Mouse (Mus musculus): ENCODE measurements around the gene Phospho1. TPM values are rescaled to one million over a fixed set of nuclear protein-coding genes. Genes with fewer than 3 reads are reported as not detected.
A peak's percentile ranks its signal among the peaks of the same experiment; 100 is the strongest.
"Not testable (repeated sequence)": the region's sequence is repeated elsewhere in the genome, so short reads cannot be mapped to it uniquely, and the experiment has no call there.

The Phospho1 gene
- polyA plus RNA-seq, 1 experiment from 2014 or later = 0.30 TPM

DNA sequence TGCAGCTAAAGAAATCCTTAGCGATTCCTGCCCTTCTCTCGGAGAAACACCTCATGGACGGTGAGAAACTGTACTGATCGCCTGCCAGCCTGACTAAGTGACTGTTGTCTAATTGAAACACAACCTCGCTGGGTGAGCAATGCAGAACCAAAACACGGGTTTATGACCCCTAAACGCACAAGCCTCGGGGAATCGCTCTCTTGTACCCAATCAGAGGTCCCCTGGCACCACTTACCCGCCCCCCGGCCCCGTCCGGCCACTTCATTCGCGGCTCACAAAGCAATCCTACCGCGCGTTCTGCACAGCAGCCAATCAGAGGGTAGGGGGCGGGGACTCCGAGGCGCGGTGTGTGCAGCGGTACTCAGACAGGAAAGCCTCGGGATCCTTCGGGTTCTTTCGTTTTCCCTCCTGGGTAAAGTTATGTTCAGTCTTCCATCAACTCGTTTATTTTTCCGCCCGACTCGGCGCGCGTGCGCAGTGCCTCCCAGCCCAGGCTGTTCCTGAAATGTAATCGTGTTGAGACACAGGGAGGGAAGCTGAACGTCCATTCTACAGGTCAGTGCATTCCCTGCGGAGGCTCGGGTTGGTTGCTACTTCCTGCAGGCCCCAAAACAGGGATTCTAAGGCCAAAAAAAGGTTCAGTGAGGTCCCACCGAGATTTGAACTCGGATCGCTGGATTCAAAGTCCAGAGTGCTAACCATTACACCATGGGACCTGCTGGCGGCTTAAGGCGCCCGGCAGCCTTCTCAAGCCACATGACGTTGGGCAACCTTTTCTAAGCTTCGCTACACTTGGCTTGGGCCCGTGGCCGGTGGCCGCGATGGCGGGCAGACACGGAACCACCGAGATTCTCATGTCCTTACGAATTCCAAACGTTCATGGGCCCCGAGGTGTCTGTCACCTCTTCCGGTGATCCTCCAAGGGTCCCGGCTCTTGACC is 34.5 kb downstream of the Phospho1 start:
- under 1% methylated on average over 58 of the region's 58 CpGs for WGBS
- H3K27ac ChIP-seq (replicated peaks) = peak overlapping the region; percentile 87
- H3K9me3 ChIP-seq (replicated peaks) = peaks cover 7% of the 10 kb centered on the region; the same call in 1 of the 2 replicates
- peak; percentile 97 for DNase-seq (ENCODE audit: low spot score)
- H3K36me3 ChIP-seq = no peaks in the 10 kb centered on the region
- peaks cover 22% of the 10 kb centered on the region for H3K4me1 ChIP-seq
- H3K27me3 ChIP-seq (ENCODE audit: low read depth, poor library complexity, severe bottlenecking) = no peaks in the 10 kb centered on the region
- peak overlapping the region; percentile 70 for H3K4me3 ChIP-seq

DNA sequence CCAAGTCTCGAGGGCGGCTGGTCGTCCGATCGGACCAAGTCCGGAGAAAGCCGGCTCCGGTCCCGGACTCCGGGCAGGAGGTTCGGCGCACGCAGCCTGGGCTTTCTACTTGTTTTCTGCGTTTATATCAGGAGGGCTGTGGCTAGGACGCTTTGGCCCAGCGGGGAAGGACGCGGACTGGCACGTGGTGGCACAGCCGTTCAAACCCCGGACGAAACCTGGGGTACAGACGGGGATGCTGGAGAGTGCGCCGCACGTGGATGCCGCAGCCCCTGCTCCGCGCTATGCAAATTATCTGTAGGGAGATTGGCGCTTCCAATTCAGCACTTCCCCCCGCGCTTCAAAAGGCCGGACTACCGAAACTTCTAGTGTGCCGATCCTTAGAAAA is 35.2 kb downstream of the Phospho1 start:
- under 1% methylated on average over 35 of the region's 35 CpGs for WGBS
- peak overlapping the region; percentile 70 for H3K4me3 ChIP-seq
- H3K4me1 ChIP-seq = peaks cover 22% of the 10 kb centered on the region
- H3K36me3 ChIP-seq = no peaks in the 10 kb centered on the region
- no peaks in the 10 kb centered on the region for H3K27me3 ChIP-seq (ENCODE audit: low read depth, poor library complexity, severe bottlenecking)
- H3K9me3 ChIP-seq (replicated peaks) = peaks cover under 1% of the 10 kb centered on the region; the same call in 1 of the 2 replicates
- DNase-seq (ENCODE audit: low spot score) = peak; percentile 81
- peak overlapping the region; percentile 87 for H3K27ac ChIP-seq (replicated peaks)

DNA sequence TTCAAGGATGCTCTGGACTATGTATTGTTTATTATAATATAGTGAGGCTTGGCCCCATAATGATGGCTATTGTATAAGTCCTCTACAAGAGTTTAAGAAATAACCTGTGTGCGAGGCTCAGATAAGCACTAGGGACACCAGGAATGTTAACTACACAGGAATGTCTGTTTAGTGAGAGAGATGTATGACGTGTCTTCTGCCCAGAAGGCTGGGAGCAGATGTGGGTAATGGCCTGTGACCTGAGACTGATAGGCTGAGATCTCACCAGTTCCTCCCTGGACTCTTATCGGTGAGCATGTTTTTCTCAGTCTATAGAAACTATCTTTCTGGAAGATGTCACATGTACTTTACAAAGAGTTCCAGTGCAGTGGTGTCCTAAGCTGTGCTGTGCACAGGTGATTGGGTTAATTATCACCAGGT is 35.8 kb downstream of the Phospho1 start:
- peak overlapping the region; percentile 70 for H3K4me3 ChIP-seq
- H3K27ac ChIP-seq (replicated peaks) = peak overlapping the region; percentile 87
- H3K36me3 ChIP-seq = no peaks in the 10 kb centered on the region
- H3K27me3 ChIP-seq (ENCODE audit: low read depth, poor library complexity, severe bottlenecking) = no peaks in the 10 kb centered on the region
- no peak for DNase-seq (ENCODE audit: low spot score)
- 48% methylated on average over 3 of the region's 3 CpGs for WGBS
- peaks cover 22% of the 10 kb centered on the region for H3K4me1 ChIP-seq
- H3K9me3 ChIP-seq (replicated peaks) = no peaks in the 10 kb centered on the region

DNA sequence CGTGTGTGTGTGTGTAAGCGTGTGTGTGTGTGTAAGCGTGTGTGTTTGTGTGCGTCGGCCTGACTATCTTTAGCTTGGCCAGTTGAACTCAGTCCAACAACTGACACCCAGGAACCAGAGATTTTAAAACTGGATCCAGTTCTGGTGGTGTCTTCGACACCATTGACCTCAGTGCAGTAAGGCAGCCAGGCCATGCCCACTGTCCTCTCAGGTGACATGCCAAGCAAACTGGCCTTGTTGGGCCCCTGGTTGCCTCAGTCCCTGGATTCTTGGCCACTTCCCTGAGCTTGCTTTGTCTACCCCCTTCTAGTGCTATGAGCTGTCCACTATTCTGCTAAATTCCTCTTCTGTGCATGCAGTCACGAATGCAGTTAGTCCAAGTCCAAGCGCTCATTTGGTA is 37.1 kb downstream of the Phospho1 start:
- H3K4me1 ChIP-seq = peaks cover 22% of the 10 kb centered on the region
- no peaks in the 10 kb centered on the region for H3K9me3 ChIP-seq (replicated peaks)
- H3K36me3 ChIP-seq = no peaks in the 10 kb centered on the region
- no peak for DNase-seq (ENCODE audit: low spot score)
- no peak overlapping the region for H3K27ac ChIP-seq (replicated peaks)
- H3K27me3 ChIP-seq (ENCODE audit: low read depth, poor library complexity, severe bottlenecking) = no peaks in the 10 kb centered on the region
- H3K4me3 ChIP-seq = no peak overlapping the region
- 97% methylated on average over 8 of the region's 8 CpGs for WGBS

DNA sequence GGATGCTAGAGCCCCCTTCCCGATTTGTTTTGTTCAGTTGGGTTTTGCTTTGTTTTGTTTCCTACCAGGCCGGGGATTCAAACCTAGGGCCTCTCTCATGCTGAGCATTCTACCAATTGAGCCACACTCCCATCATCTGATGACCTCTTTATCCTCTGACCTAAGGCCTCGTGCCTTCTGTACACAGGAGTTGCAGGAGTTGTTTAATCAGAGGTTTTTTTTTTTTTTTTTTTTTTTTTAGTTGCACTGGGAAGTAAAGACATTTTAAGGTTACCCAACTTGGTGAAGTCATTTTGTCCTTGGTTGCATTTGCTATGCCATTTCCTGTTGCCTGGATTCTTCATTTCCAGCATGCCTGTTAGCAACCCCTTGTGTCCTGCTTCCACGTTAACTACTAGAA is 45.1 kb downstream of the Phospho1 start:
- Histone ChIP-seq H3K4me1 (no peaks in the 10 kb centered on the region), H3K27me3 (ENCODE audit: low read depth, poor library complexity, severe bottlenecking) (no peaks in the 10 kb centered on the region), H3K9me3 (replicated peaks) (no peaks in the 10 kb centered on the region), H3K4me3 (no peak overlapping the region), H3K27ac (replicated peaks) (no peak overlapping the region), H3K36me3 (no peaks in the 10 kb centered on the region)
- DNase-seq (ENCODE audit: low spot score) = no peak
- 79% methylated on average over 4 of the region's 4 CpGs for whole genome bisulfite sequencing

- 81% methylated on average over 6 of the region's 6 CpGs for WGBS
- no peak overlapping the region for H3K4me3 ChIP-seq
These were observed 45.7 kb downstream of the Phospho1 start for GRCm38 (mm10) chr11:95869918-95870470.

DNA sequence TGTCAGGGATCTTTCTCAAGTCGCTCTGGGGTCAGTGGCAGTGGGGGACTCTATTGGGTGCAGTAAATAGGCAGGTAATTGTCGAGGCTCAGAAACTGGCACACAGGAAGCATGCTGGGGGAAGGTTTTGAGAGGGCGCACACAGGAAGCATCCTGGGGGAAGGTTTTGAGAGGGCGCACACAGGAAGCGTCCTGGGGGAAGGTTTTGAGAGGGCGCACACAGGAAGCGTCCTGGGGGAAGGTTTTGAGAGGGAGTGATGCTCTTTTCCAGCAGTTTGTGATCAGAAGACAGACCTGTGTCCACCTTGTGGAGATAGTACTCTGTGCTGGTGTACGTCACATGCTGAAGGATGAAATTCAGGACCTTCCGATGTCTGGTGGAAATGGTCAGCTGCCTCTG is 51.5 kb downstream of the Phospho1 start:
- WGBS = 26% methylated on average over 9 of the region's 9 CpGs
- Histone ChIP-seq H3K4me3 (0 out of 2 replicates have a peak overlapping the region, but pooled peaks have one; percentile 11), H3K27ac (replicated peaks) (no peak overlapping the region), H3K36me3 (no peaks in the 10 kb centered on the region), H3K9me3 (replicated peaks) (no peaks in the 10 kb centered on the region), H3K4me1 (no peaks in the 10 kb centered on the region), H3K27me3 (ENCODE audit: low read depth, poor library complexity, severe bottlenecking) (no peaks in the 10 kb centered on the region)
- DNase-seq (ENCODE audit: low spot score) = no peak

More at GRCm38 (mm10) chr11:95869918-95870470, 45.7 kb downstream of the Phospho1 start:
- no peak for DNase-seq (ENCODE audit: low spot score)
- no peaks in the 10 kb centered on the region for H3K27me3 ChIP-seq (ENCODE audit: low read depth, poor library complexity, severe bottlenecking)
- H3K27ac ChIP-seq (replicated peaks) = no peak overlapping the region
- no peaks in the 10 kb centered on the region for H3K4me1 ChIP-seq
- no peaks in the 10 kb centered on the region for H3K9me3 ChIP-seq (replicated peaks)
- H3K36me3 ChIP-seq = no peaks in the 10 kb centered on the region

- Histone ChIP-seq H3K27ac (replicated peaks) (no peak overlapping the region), H3K9me3 (replicated peaks) (no peaks in the 10 kb centered on the region), H3K4me1 (no peaks in the 10 kb centered on the region), H3K36me3 (no peaks in the 10 kb centered on the region), H3K4me3 (0 out of 2 replicates have a peak overlapping the region, but pooled peaks have one; percentile 11), H3K27me3 (ENCODE audit: low read depth, poor library complexity, severe bottlenecking) (peaks cover 2% of the 10 kb centered on the region)
- peak; percentile 67 for DNase-seq (ENCODE audit: low spot score)
- 19% methylated on average over 7 of the region's 7 CpGs for WGBS
These were observed 52.0 kb downstream of the Phospho1 start for GRCm38 (mm10) chr11:95876296-95876695.

GRCm38 (mm10) chr11:95879861-95880260 is 55.6 kb downstream of the Phospho1 start:
- H3K4me1 ChIP-seq; H3K36me3 ChIP-seq; H3K9me3 ChIP-seq (replicated peaks); H3K4me3 ChIP-seq; H3K27ac ChIP-seq (replicated peaks); DNase-seq (ENCODE audit: low spot score); H3K27me3 ChIP-seq (ENCODE audit: low read depth, poor library complexity, severe bottlenecking): not testable (repeated sequence)
- WGBS = 83% methylated on average over 2 of the region's 2 CpGs

Other genes starting within 250 kb of the Phospho1 start
- 17.9 and 22.5 TPM in 2 replicates for gene Ngfr, start 236.8 kb upstream of the Phospho1 start, polyA plus RNA-seq (2016; fragmentation: Nextera tagmentation; extraction: Ambion mirVana)
- 227 and 251 TPM in 2 replicates for gene Phb, start 157.5 kb upstream of the Phospho1 start, polyA plus RNA-seq (2016; fragmentation: Nextera tagmentation; extraction: Ambion mirVana)
- 13.7 and 17.8 TPM in 2 replicates for gene Zfp652, start 111.8 kb upstream of the Phospho1 start, polyA plus RNA-seq (2016; fragmentation: Nextera tagmentation; extraction: Ambion mirVana)
- gene B130006D01Rik, start 100.9 kb upstream of the Phospho1 start, polyA plus RNA-seq (2016; fragmentation: Nextera tagmentation; extraction: Ambion mirVana) = 0.93 and 1.4 TPM in 2 replicates
- gene Gngt2, start 12.7 kb downstream of the Phospho1 start, polyA plus RNA-seq (2016; fragmentation: Nextera tagmentation; extraction: Ambion mirVana) = 4.4 and 6.1 TPM in 2 replicates
- 3.5 and 3.6 TPM in 2 replicates for gene Abi3, start 18.0 kb downstream of the Phospho1 start, polyA plus RNA-seq (2016; fragmentation: Nextera tagmentation; extraction: Ambion mirVana)
- gene B4galnt2, start 90.4 kb downstream of the Phospho1 start, polyA plus RNA-seq (2016; fragmentation: Nextera tagmentation; extraction: Ambion mirVana) = 0.11 and 0.14 TPM in 2 replicates
- gene Igf2bp1, start 181.4 kb downstream of the Phospho1 start, polyA plus RNA-seq (2016; fragmentation: Nextera tagmentation; extraction: Ambion mirVana) = 176 and 190 TPM in 2 replicates
- gene Gip, start 200.0 kb downstream of the Phospho1 start, polyA plus RNA-seq (2016; fragmentation: Nextera tagmentation; extraction: Ambion mirVana) = not detected in 2 replicates
- gene Snf8, start 210.4 kb downstream of the Phospho1 start, polyA plus RNA-seq (2016; fragmentation: Nextera tagmentation; extraction: Ambion mirVana) = 106 and 110 TPM in 2 replicates
- gene Ube2z, start 240.9 kb downstream of the Phospho1 start, polyA plus RNA-seq (2016; fragmentation: Nextera tagmentation; extraction: Ambion mirVana) = 25.0 and 27.0 TPM in 2 replicates

Data from midbrain, embryonic 10.5 days (tissue).